Mouse (Mus musculus): ENCODE measurements at regions not wholly inside any gene's neighbourhood (a gene's known extent, or its start where the extent isn't known, plus 50 kb on each side); places are given as distances from the start of the nearest gene placed in this dataset.
"Not testable (repeated sequence)": the region's sequence is repeated elsewhere in the genome, so short reads cannot be mapped to it uniquely, and the experiment has no call there.

- H3K9me3 ChIP-seq (ENCODE audit: low read length): peaks cover 32% of the 10 kb centered on the region
- no peak overlapping the region for H3K4me3 ChIP-seq (replicated peaks; ENCODE audit: low read length)
- H3K27me3 ChIP-seq (ENCODE audit: insufficient read depth, low read length): peaks cover 16% of the 10 kb centered on the region
- no peaks in the 10 kb centered on the region for H3K36me3 ChIP-seq (ENCODE audit: insufficient read depth, low read length)
- H3K4me1 ChIP-seq (replicated peaks; ENCODE audit: low read depth, low read length): no peaks in the 10 kb centered on the region
- no peak for TF ChIP-seq CTCF (conservative IDR thresholded peaks at IDR 0.05; ENCODE audit: low read length)
- no peak for TF ChIP-seq POU5F1 (IDR thresholded peaks at IDR 0.05; ENCODE audit: borderline replicate concordance, low read length)
- TF ChIP-seq NANOG (IDR thresholded peaks at IDR 0.05; ENCODE audit: borderline replicate concordance, low read length): no peak
Measured at GRCm38 (mm10) chr6:143444782-143445181, 277.8 kb downstream of the Etnk1 start.

GRCm38 (mm10) chr6:143445834-143446552 lies 279.0 kb downstream of the Etnk1 start:
- Histone ChIP-seq H3K27me3 (ENCODE audit: insufficient read depth, low read length) (peaks cover 16% of the 10 kb centered on the region), H3K36me3 (ENCODE audit: insufficient read depth, low read length) (no peaks in the 10 kb centered on the region), H3K9me3 (ENCODE audit: low read length) (peaks cover 42% of the 10 kb centered on the region), H3K4me1 (replicated peaks; ENCODE audit: low read depth, low read length) (no peaks in the 10 kb centered on the region), H3K4me3 (replicated peaks; ENCODE audit: low read length) (no peak overlapping the region)
- no peak for TF ChIP-seq POU5F1 (IDR thresholded peaks at IDR 0.05; ENCODE audit: borderline replicate concordance, low read length)
- TF ChIP-seq NANOG (IDR thresholded peaks at IDR 0.05; ENCODE audit: borderline replicate concordance, low read length): no peak
- TF ChIP-seq CTCF (conservative IDR thresholded peaks at IDR 0.05; ENCODE audit: low read length): no peak

DNA sequence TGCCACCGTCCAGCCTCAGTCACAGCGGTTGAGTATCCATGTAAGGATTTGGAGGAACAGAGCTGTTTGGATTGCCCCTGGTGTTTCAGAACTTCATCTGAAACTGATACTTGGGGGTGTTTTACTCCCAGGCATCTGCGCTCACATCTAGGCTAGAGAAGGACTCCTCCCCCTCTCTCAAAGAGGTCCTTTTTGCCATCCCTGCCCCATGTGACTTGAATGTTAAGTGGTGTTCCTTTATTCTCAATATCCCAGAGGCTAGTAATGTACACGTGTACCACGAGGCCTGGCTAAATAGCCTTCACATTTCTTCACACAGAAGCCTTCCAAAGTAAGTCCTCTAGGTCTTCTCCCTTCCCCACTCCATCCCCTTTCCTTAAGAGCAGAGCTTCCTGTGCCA lies 280.0 kb downstream of the Etnk1 start:
- no peaks in the 10 kb centered on the region for H3K4me1 ChIP-seq (replicated peaks; ENCODE audit: low read depth, low read length)
- H3K9me3 ChIP-seq (ENCODE audit: low read length): peaks cover 49% of the 10 kb centered on the region
- no peak for TF ChIP-seq CTCF (conservative IDR thresholded peaks at IDR 0.05; ENCODE audit: low read length)
- TF ChIP-seq NANOG (IDR thresholded peaks at IDR 0.05; ENCODE audit: borderline replicate concordance, low read length): no peak
- no peak for TF ChIP-seq POU5F1 (IDR thresholded peaks at IDR 0.05; ENCODE audit: borderline replicate concordance, low read length)
- H3K4me3 ChIP-seq (replicated peaks; ENCODE audit: low read length): no peak overlapping the region
- peaks cover 16% of the 10 kb centered on the region for H3K27me3 ChIP-seq (ENCODE audit: insufficient read depth, low read length)
- no peaks in the 10 kb centered on the region for H3K36me3 ChIP-seq (ENCODE audit: insufficient read depth, low read length)

DNA sequence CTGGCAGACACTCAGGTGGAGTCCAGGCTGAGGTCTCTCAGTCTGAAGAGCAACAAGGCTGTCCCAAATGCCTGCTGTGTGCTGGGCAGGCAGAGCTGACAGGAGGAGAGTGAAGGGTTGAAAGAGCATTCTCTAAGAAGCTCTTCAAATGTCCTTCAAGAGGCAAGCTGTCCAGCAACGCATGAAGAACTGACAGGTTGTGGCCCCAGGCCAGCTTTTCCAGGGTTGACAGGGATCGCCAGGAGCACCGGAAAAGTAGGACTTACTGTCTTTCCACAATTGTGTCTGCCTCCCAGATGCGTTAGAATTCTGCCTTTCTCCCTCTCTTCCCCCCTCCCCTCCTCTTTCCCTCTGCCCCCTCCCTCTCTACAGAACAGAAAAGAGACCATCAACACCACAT lies 282.1 kb downstream of the Etnk1 start:
- TF ChIP-seq NANOG (IDR thresholded peaks at IDR 0.05; ENCODE audit: borderline replicate concordance, low read length) (no peak), POU5F1 (IDR thresholded peaks at IDR 0.05; ENCODE audit: borderline replicate concordance, low read length) (no peak), CTCF (conservative IDR thresholded peaks at IDR 0.05; ENCODE audit: low read length) (no peak)

GRCm38 (mm10) chr6:143451869-143452268 lies 284.8 kb downstream of the Etnk1 start:
- H3K9me3 ChIP-seq (ENCODE audit: low read length): peaks cover 55% of the 10 kb centered on the region
- peaks cover 5% of the 10 kb centered on the region; the same call in 1 of the 2 replicates for H3K27me3 ChIP-seq (ENCODE audit: insufficient read depth, low read length)
- no peak overlapping the region for H3K4me3 ChIP-seq (replicated peaks; ENCODE audit: low read length)
- no peak for TF ChIP-seq POU5F1 (IDR thresholded peaks at IDR 0.05; ENCODE audit: borderline replicate concordance, low read length)
- no peaks in the 10 kb centered on the region for H3K4me1 ChIP-seq (replicated peaks; ENCODE audit: low read depth, low read length)
- H3K36me3 ChIP-seq (ENCODE audit: insufficient read depth, low read length): no peaks in the 10 kb centered on the region

More for the DNA sequence above, 282.1 kb downstream of the Etnk1 start:
- H3K4me3 ChIP-seq (replicated peaks; ENCODE audit: low read length): no peak overlapping the region
- H3K36me3 ChIP-seq (ENCODE audit: insufficient read depth, low read length): no peaks in the 10 kb centered on the region
- no peaks in the 10 kb centered on the region for H3K4me1 ChIP-seq (replicated peaks; ENCODE audit: low read depth, low read length)
- peaks cover 16% of the 10 kb centered on the region for H3K27me3 ChIP-seq (ENCODE audit: insufficient read depth, low read length)
- peaks cover 58% of the 10 kb centered on the region for H3K9me3 ChIP-seq (ENCODE audit: low read length)

DNA sequence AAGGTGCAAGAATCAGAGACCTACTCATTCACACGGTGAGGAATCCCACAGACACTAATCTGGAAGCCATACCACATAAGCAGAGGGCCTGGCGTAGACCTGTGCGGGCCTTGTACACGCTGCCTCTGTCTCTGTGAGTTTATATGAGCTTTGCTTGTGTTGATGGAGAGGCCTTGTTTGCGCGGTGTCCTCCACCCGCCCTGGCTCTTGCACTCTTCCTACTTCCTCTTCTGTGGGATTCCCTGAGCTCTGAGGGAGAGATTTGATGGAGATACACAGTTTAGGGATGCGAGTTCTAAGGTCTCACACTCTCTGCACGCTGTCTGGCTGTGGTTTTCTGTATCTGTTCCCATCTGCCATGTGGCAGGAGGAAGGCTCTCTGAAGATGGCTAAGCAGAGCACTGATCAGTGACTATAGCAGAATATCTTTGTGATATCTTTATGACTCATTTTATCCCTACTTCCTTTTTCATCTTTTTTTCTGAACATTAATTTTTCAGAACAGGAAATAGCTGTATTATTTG lies 287.7 kb downstream of the Etnk1 start:
- Histone ChIP-seq H3K36me3 (ENCODE audit: insufficient read depth, low read length) (no peaks in the 10 kb centered on the region), H3K27me3 (ENCODE audit: insufficient read depth, low read length) (no peaks in the 10 kb centered on the region; the same call in 1 of the 2 replicates), H3K9me3 (ENCODE audit: low read length) (peaks cover 36% of the 10 kb centered on the region), H3K4me3 (replicated peaks; ENCODE audit: low read length) (no peak overlapping the region), H3K4me1 (replicated peaks; ENCODE audit: low read depth, low read length) (no peaks in the 10 kb centered on the region)
- TF ChIP-seq CTCF (conservative IDR thresholded peaks at IDR 0.05; ENCODE audit: low read length) (no peak), NANOG (IDR thresholded peaks at IDR 0.05; ENCODE audit: borderline replicate concordance, low read length) (no peak), POU5F1 (IDR thresholded peaks at IDR 0.05; ENCODE audit: borderline replicate concordance, low read length) (no peak)

GRCm38 (mm10) chr6:143464907-143465537 lies 298.0 kb downstream of the Etnk1 start:
- H3K9me3 ChIP-seq (ENCODE audit: low read length): peaks cover 9% of the 10 kb centered on the region
- TF ChIP-seq NANOG (IDR thresholded peaks at IDR 0.05; ENCODE audit: borderline replicate concordance, low read length) (no peak), CTCF (conservative IDR thresholded peaks at IDR 0.05; ENCODE audit: low read length) (peak; percentile 43), POU5F1 (IDR thresholded peaks at IDR 0.05; ENCODE audit: borderline replicate concordance, low read length) (no peak)
- no peak overlapping the region for H3K4me3 ChIP-seq (replicated peaks; ENCODE audit: low read length)
- no peaks in the 10 kb centered on the region for H3K4me1 ChIP-seq (replicated peaks; ENCODE audit: low read depth, low read length)
- H3K27me3 ChIP-seq (ENCODE audit: insufficient read depth, low read length): peaks cover 13% of the 10 kb centered on the region
- no peaks in the 10 kb centered on the region for H3K36me3 ChIP-seq (ENCODE audit: insufficient read depth, low read length)

- not testable (repeated sequence) for H3K4me1 ChIP-seq (replicated peaks; ENCODE audit: low read depth, low read length); H3K36me3 ChIP-seq (ENCODE audit: insufficient read depth, low read length); H3K27me3 ChIP-seq (ENCODE audit: insufficient read depth, low read length); H3K4me3 ChIP-seq (replicated peaks; ENCODE audit: low read length)
- peaks cover 40% of the 10 kb centered on the region for H3K9me3 ChIP-seq (ENCODE audit: low read length)
Measured at GRCm38 (mm10) chr6:143472676-143473075, 305.7 kb downstream of the Etnk1 start.
